Mouse (Mus musculus) spleen, adult 2 months (tissue): ENCODE data around the gene BC048403. TPM values are rescaled to one million over a fixed set of nuclear protein-coding genes. Genes with fewer than 3 reads are reported as not detected.

Experiments
- DNase-seq, 2 experiments: peaks; one replicate each; pipeline versions ENCODE4 v3.0.0 to v3.0.0-alpha.2; 2012 to 2021; ENCODE audit warnings: low spot score in 2 of 2, low read depth in 1 of 2
- H3K27ac ChIP-seq: fragments of 200-500 bp; 2 replicates; pipeline ENCODE4 v1.5.1; 2012; ENCODE audit warnings: low read length, inconsistent platforms; ENCODE audit not compliant: insufficient read depth
- H3K27me3 ChIP-seq: fragments of 200-500 bp; 2 replicates; pipeline ENCODE4 v1.6.1; 2012; ENCODE audit warnings: mild to moderate bottlenecking, moderate library complexity, low read length, inconsistent platforms; ENCODE audit not compliant: control insufficient read depth, insufficient read depth
- H3K36me3 ChIP-seq: fragments of 200-500 bp; 2 replicates; pipeline ENCODE4 v1.6.1; 2012; ENCODE audit warnings: mild to moderate bottlenecking, low read length, inconsistent platforms; ENCODE audit not compliant: control insufficient read depth, insufficient read depth
- H3K4me1 ChIP-seq: fragments of 200-500 bp; 2 replicates; pipeline ENCODE4 v1.6.1; 2011; ENCODE audit warnings: inconsistent platforms; ENCODE audit not compliant: control insufficient read depth, insufficient read depth, insufficient read length
- H3K4me3 ChIP-seq: fragments of 200-500 bp; 2 replicates; pipeline ENCODE4 v1.5.1; 2011; ENCODE audit warnings: mild to moderate bottlenecking, inconsistent platforms; ENCODE audit not compliant: insufficient read depth, insufficient read length; ENCODE audit errors: extremely low read depth
- CTCF ChIP-seq: fragments of 200-500 bp; IDR thresholded peaks from 2 replicates; pipeline ENCODE4 v1.5.1; 2011; ENCODE audit warnings: mild to moderate bottlenecking, inconsistent platforms; ENCODE audit not compliant: insufficient read depth, insufficient read length, insufficient replicate concordance; ENCODE audit errors: extremely low read depth
- POLR2A ChIP-seq: fragments of 200-500 bp; IDR thresholded peaks from 2 replicates; pipeline ENCODE4 v1.6.1; 2011; ENCODE audit warnings: low read depth, low read length, inconsistent platforms
- WGBS: fragments of 180-500 bp; shearing (Covaris S2); methylation state at CpG from one replicate; pipeline ENCODE4 v1.1.7; 2018; 5-methylcytosine and 5-hydroxymethylcytosine counted together
- polyA plus RNA-seq: library from polyadenylated mRNA; depleted of rRNA; stranded (reverse); fragments of >200 nt; gene quantifications from 2 replicates; pipeline ENCODE4 v1.2.3, GENCODE M21; 2012; rRNA removed

Gene BC048403
- polyA plus RNA-seq, 1 experiment: 4.7 TPM

DNA sequence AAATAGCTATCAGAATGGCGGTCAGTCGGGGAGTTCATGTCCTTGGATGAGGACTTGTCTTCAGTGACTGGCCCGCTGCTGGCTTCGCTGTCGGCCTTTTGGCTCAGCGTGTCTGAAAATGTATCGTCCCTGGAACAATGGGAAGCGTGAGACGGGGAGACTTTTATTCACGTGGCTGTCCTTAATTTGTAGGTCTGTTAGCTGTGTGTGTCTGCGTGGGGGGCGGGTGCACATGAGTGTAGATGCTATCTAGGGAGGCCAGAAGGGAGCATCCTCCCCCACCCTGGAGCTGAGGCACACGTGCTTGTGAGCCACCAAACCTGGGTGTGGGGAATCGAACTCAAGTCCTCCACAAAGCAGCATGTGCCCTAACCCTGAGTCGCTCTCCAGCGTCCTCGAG, 52.9 kb downstream of the BC048403 start:
- 93% methylated on average over 17 of the region's 17 CpGs for WGBS
- no peak overlapping the region for H3K27ac ChIP-seq

DNA sequence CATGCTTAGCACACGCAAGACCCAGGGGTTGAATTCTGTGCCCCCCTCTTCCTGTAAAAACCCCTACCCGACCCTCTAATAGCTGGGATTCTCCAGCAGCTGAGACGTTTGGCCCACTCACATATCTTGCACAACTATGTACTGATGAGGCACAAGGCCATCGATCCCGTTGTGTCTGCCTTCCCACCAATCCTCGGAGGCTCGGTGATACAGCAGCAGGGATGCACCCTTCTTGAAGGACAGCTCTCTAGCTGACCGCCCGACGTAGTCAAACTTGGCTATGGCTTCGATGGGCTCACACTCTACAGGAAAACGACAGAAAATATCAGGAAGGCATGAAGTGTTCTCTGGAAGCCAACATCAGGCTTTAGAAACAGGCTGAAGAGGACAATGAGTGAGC, 54.7 kb downstream of the BC048403 start:
- no peak overlapping the region for H3K4me3 ChIP-seq
- WGBS: 89% methylated on average over 12 of the region's 12 CpGs
- no peaks in the 10 kb centered on the region for H3K36me3 ChIP-seq
- H3K4me1 ChIP-seq: peaks cover 3% of the 10 kb centered on the region; the same call in 1 of the 2 replicates
- no peak overlapping the region for H3K27ac ChIP-seq
- H3K27me3 ChIP-seq: no peaks in the 10 kb centered on the region
- DNase-seq: no peak
- no peak for TF ChIP-seq CTCF
- TF ChIP-seq POLR2A: no peak

More for the DNA sequence above, 52.9 kb downstream of the BC048403 start:
- H3K27me3 ChIP-seq: no peaks in the 10 kb centered on the region
- DNase-seq: no peak
- peaks cover 3% of the 10 kb centered on the region; the same call in 1 of the 2 replicates for H3K4me1 ChIP-seq
- no peaks in the 10 kb centered on the region for H3K36me3 ChIP-seq
- TF ChIP-seq CTCF (no peak), POLR2A (no peak)
- H3K4me3 ChIP-seq: no peak overlapping the region

DNA sequence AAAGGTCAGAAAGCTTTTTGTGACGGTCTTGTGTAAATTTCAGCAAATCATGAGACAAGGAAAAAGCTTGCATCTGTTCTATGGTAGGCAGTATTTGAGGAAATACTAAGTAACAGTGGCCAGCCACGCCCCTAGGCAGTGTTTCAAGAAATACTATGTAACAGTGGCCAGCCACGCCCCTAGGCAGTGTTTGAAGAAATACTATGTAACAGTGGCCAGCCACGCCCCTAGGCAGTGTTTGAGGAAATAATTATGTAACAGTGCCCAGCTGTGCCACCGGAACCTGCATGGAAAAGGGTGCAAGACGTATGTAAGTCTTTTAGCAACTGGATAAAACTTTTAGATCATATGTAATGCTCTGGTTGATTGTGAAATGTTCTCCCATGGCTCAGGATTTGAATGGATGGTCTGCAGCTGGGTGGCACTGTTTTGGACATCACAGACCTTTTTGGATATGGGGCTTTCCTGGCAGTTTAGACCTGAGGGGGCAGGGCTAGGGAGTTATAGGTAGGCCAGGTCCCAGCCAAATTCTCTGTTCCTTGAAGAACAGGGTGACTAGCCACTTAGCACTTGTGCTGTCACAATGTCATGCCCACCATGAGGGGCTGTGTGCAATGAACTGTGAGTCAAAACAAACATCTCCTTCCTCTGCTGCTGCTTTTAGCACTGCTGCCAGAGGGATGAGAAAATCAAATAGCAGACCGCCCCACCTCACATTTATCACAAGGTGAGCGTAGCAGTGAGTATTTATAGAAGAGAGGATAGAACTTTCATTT, 56.5 kb downstream of the BC048403 start:
- 27% methylated on average over 8 of the region's 8 CpGs for WGBS
- no peak overlapping the region for H3K27ac ChIP-seq
- TF ChIP-seq POLR2A (no peak), CTCF (no peak)
- peaks cover 3% of the 10 kb centered on the region; the same call in 1 of the 2 replicates for H3K4me1 ChIP-seq
- no peaks in the 10 kb centered on the region for H3K36me3 ChIP-seq
- no peaks in the 10 kb centered on the region for H3K27me3 ChIP-seq
- H3K4me3 ChIP-seq: no peak overlapping the region
- DNase-seq: peak; percentile 21 to 31

DNA sequence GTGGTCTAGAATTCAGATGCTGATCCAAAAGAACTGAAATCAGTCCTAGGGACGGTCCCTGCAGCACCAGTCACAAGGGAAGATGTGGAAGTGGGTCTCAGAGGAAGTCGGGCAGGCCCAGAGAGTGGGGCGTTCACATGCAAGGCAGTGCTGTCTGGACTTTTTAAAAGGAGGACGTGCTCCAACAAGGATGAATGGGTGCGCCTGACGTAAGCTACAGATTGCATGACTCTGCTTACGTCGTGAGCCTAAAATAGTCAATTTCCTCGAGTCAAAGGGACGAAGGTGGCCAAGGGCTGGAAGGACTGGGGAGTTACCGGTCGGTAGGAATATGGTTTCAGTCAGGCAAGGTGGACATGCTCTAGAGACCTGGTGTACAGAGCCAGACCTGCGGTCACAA, 60.3 kb downstream of the BC048403 start:
- Histone ChIP-seq H3K4me3 (no peak overlapping the region), H3K27me3 (no peaks in the 10 kb centered on the region), H3K27ac (no peak overlapping the region), H3K4me1 (peaks cover 3% of the 10 kb centered on the region; the same call in 1 of the 2 replicates), H3K36me3 (no peaks in the 10 kb centered on the region)
- TF ChIP-seq CTCF (no peak), POLR2A (no peak)
- WGBS: 88% methylated on average over 13 of the region's 13 CpGs
- no peak for DNase-seq

Other genes starting within 250 kb of the BC048403 start
- 8.6 and 9.8 TPM in 2 replicates for gene Tbk1, start 153.2 kb upstream of the BC048403 start, polyA plus RNA-seq
- gene Xpot, start 113.6 kb upstream of the BC048403 start, polyA plus RNA-seq: 44.0 and 63.8 TPM in 2 replicates
- gene D930020B18Rik, start 98.3 kb upstream of the BC048403 start, polyA plus RNA-seq: 0.02 TPM in 1 of 2 replicates, not detected in the other